Mouse (Mus musculus): ENCODE data around the gene Cfap52. TPM values are rescaled to one million over a fixed set of nuclear protein-coding genes. Genes with fewer than 3 reads are reported as not detected.

Gene Cfap52
- polyA plus RNA-seq, 1 experiment, result 3.2 TPM

GRCm38 (mm10) chr11:67925000-67925399 lies 40.5 kb downstream of the Cfap52 start:
- TF ChIP-seq CTCF (IDR thresholded peaks at IDR 0.05; ENCODE audit: borderline replicate concordance, extremely low read depth, insufficient read depth, insufficient read length) (no peak), POLR2A (IDR thresholded peaks at IDR 0.05; ENCODE audit: borderline replicate concordance, extremely low read depth, insufficient read depth, insufficient read length, poor library complexity, severe bottlenecking) (no peak)
- no peak for DNase-seq (ENCODE audit: low read depth)

GRCm38 (mm10) chr11:67923720-67924119 lies 41.7 kb downstream of the Cfap52 start:
- no peak for DNase-seq (ENCODE audit: low read depth)

GRCm38 (mm10) chr11:67922755-67923125 lies 42.7 kb downstream of the Cfap52 start:
- TF ChIP-seq CTCF (IDR thresholded peaks at IDR 0.05; ENCODE audit: borderline replicate concordance, extremely low read depth, insufficient read depth, insufficient read length), result peak; percentile 28; the same call in 1 of the 2 replicates
- no peak for TF ChIP-seq POLR2A (IDR thresholded peaks at IDR 0.05; ENCODE audit: borderline replicate concordance, extremely low read depth, insufficient read depth, insufficient read length, poor library complexity, severe bottlenecking)
- DNase-seq (ENCODE audit: low read depth), result peak; percentile 88

More at GRCm38 (mm10) chr11:67923720-67924119, 41.7 kb downstream of the Cfap52 start:
- TF ChIP-seq CTCF (IDR thresholded peaks at IDR 0.05; ENCODE audit: borderline replicate concordance, extremely low read depth, insufficient read depth, insufficient read length), result no peak
- no peak for TF ChIP-seq POLR2A (IDR thresholded peaks at IDR 0.05; ENCODE audit: borderline replicate concordance, extremely low read depth, insufficient read depth, insufficient read length, poor library complexity, severe bottlenecking)

GRCm38 (mm10) chr11:67921827-67922754 lies 43.4 kb downstream of the Cfap52 start, which contains the start of gene Usp43:
TSS of gene Usp43 (minus strand) at chr11:67922153.
- TF ChIP-seq POLR2A (IDR thresholded peaks at IDR 0.05; ENCODE audit: borderline replicate concordance, extremely low read depth, insufficient read depth, insufficient read length, poor library complexity, severe bottlenecking) (no peak), CTCF (IDR thresholded peaks at IDR 0.05; ENCODE audit: borderline replicate concordance, extremely low read depth, insufficient read depth, insufficient read length) (no peak)
- DNase-seq (ENCODE audit: low read depth), result peak; percentile 30

- peak; percentile 26 for DNase-seq (ENCODE audit: low read depth)
- TF ChIP-seq CTCF (IDR thresholded peaks at IDR 0.05; ENCODE audit: borderline replicate concordance, extremely low read depth, insufficient read depth, insufficient read length) (no peak), POLR2A (IDR thresholded peaks at IDR 0.05; ENCODE audit: borderline replicate concordance, extremely low read depth, insufficient read depth, insufficient read length, poor library complexity, severe bottlenecking) (no peak)
These were observed 44.2 kb downstream of the Cfap52 start for GRCm38 (mm10) chr11:67921091-67921826.

GRCm38 (mm10) chr11:67920226-67920960 lies 45.1 kb downstream of the Cfap52 start:
- TF ChIP-seq CTCF (IDR thresholded peaks at IDR 0.05; ENCODE audit: borderline replicate concordance, extremely low read depth, insufficient read depth, insufficient read length) (no peak), POLR2A (IDR thresholded peaks at IDR 0.05; ENCODE audit: borderline replicate concordance, extremely low read depth, insufficient read depth, insufficient read length, poor library complexity, severe bottlenecking) (no peak)
- no peak for DNase-seq (ENCODE audit: low read depth)

- DNase-seq (ENCODE audit: low read depth), result no peak
- TF ChIP-seq CTCF (IDR thresholded peaks at IDR 0.05; ENCODE audit: borderline replicate concordance, extremely low read depth, insufficient read depth, insufficient read length) (no peak), POLR2A (IDR thresholded peaks at IDR 0.05; ENCODE audit: borderline replicate concordance, extremely low read depth, insufficient read depth, insufficient read length, poor library complexity, severe bottlenecking) (no peak)
These were observed 45.9 kb downstream of the Cfap52 start for GRCm38 (mm10) chr11:67919593-67919992.

- DNase-seq (ENCODE audit: low read depth), result no peak
- TF ChIP-seq POLR2A (IDR thresholded peaks at IDR 0.05; ENCODE audit: borderline replicate concordance, extremely low read depth, insufficient read depth, insufficient read length, poor library complexity, severe bottlenecking) (no peak), CTCF (IDR thresholded peaks at IDR 0.05; ENCODE audit: borderline replicate concordance, extremely low read depth, insufficient read depth, insufficient read length) (no peak)
These were observed 48.3 kb downstream of the Cfap52 start for GRCm38 (mm10) chr11:67917126-67917525.

- DNase-seq (ENCODE audit: low read depth), result no peak
- TF ChIP-seq CTCF (IDR thresholded peaks at IDR 0.05; ENCODE audit: borderline replicate concordance, extremely low read depth, insufficient read depth, insufficient read length), result no peak
- no peak for TF ChIP-seq POLR2A (IDR thresholded peaks at IDR 0.05; ENCODE audit: borderline replicate concordance, extremely low read depth, insufficient read depth, insufficient read length, poor library complexity, severe bottlenecking)
These were observed 54.4 kb downstream of the Cfap52 start for GRCm38 (mm10) chr11:67911074-67911473.

GRCm38 (mm10) chr11:67903756-67904155 lies 61.7 kb downstream of the Cfap52 start:
- TF ChIP-seq POLR2A (IDR thresholded peaks at IDR 0.05; ENCODE audit: borderline replicate concordance, extremely low read depth, insufficient read depth, insufficient read length, poor library complexity, severe bottlenecking) (no peak), CTCF (IDR thresholded peaks at IDR 0.05; ENCODE audit: borderline replicate concordance, extremely low read depth, insufficient read depth, insufficient read length) (no peak)
- no peak for DNase-seq (ENCODE audit: low read depth)
